Comparison of ENCODE assay signal across 10 mouse cellular contexts in genomic region chr7:28358431-28358830, GRCm38 (mm10). TPM values are rescaled to one million over a fixed set of nuclear protein-coding genes. Genes with fewer than 3 reads are reported as not detected.
A peak's percentile ranks its signal among the peaks of the same experiment; 100 is the strongest.
DNase-seq lines count a peak whose midpoint lies in the region; ATAC-seq and TF ChIP-seq lines count a peak whose summit lies in the region.
"Had no signal": no experiment of that assay in that cellular context is flagged by ENCODE, and none has a peak within 500 bp of the region (broad histone marks: within the 10 kb centered on the region; RNA-seq: fewer than 3 reads in every experiment).

No protein-coding gene starts in this region.

- H3K4me1 ChIP-seq in heart, embryonic 12.5 days (replicated peaks) = peaks cover 49% of the 10 kb centered on the region
- peaks cover 13% of the 10 kb centered on the region for H3K4me1 ChIP-seq in lung, postnatal 0 days (ENCODE audit: insufficient read depth, low read depth, low read length)
- H3K4me1 ChIP-seq in liver, postnatal 0 days (ENCODE audit: insufficient read depth) = peaks cover 19% of the 10 kb centered on the region

- no peak for DNase-seq in heart, postnatal 10 days
- DNase-seq in lung, postnatal 0 days (ENCODE audit: low spot score) = no peak
- DNase-seq in lung, postnatal 14 days = no peak
- DNase-seq in liver, postnatal 0 days = no peak
- DNase-seq in left cerebral cortex, adult 9 months (ENCODE audit: low spot score in 2 of 2) = no peak
- no peak for DNase-seq in testis, postnatal 10 days (ENCODE audit: low spot score)
- DNase-seq in adrenal gland, adult 18-20 months (ENCODE audit: low spot score in 2 of 2) = no peak
- DNase-seq: cerebellum, adult 9-11 months had no signal

- no peaks in the 10 kb centered on the region for H3K27me3 ChIP-seq in heart, embryonic 12.5 days (replicated peaks)
- no peaks in the 10 kb centered on the region for H3K27me3 ChIP-seq in lung, postnatal 0 days (replicated peaks; ENCODE audit: insufficient read depth, low read length)
- no peaks in the 10 kb centered on the region for H3K27me3 ChIP-seq in liver, postnatal 0 days (ENCODE audit: insufficient read depth, low read length)

- no peaks in the 10 kb centered on the region for H3K9me3 ChIP-seq in heart, embryonic 12.5 days (replicated peaks)
- H3K9me3 ChIP-seq in lung, postnatal 0 days (ENCODE audit: low read length) = no peaks in the 10 kb centered on the region
- H3K9me3 ChIP-seq in liver, postnatal 0 days (ENCODE audit: low read length) = no peaks in the 10 kb centered on the region

- H3K9ac ChIP-seq in heart, embryonic 12.5 days = peak overlapping the region; percentile 53; the same call in 1 of the 2 replicates
- H3K9ac ChIP-seq in lung, postnatal 0 days (replicated peaks; ENCODE audit: low read depth) = no peak overlapping the region
- H3K9ac ChIP-seq in liver, postnatal 0 days (replicated peaks) = no peak overlapping the region

- WGBS in heart, embryonic 12.5 days = 51% methylated on average over 7 of the region's 7 CpGs
- 53% methylated on average over 7 of the region's 7 CpGs for WGBS in lung, postnatal 0 days
- WGBS in liver, postnatal 0 days (ENCODE audit: insufficient replicate concordance) = 67% methylated on average over 7 of the region's 7 CpGs

- H3K27ac ChIP-seq in heart, embryonic 12.5 days (ENCODE audit: poor library complexity, severe bottlenecking) = peak overlapping the region; percentile 90
- H3K27ac ChIP-seq in lung, postnatal 0 days (ENCODE audit: low read length) = peak overlapping the region; percentile 83
- peak overlapping the region; percentile 78 for H3K27ac ChIP-seq in liver, postnatal 0 days (ENCODE audit: low read depth)

- peak overlapping the region; percentile 39 for H3K4me2 ChIP-seq in heart, embryonic 12.5 days
- no peak overlapping the region for H3K4me2 ChIP-seq in lung, postnatal 0 days (replicated peaks; ENCODE audit: low read depth, low read length)
- H3K4me2 ChIP-seq in liver, postnatal 0 days (ENCODE audit: low read depth, low read length) = no peak overlapping the region

- intact Hi-C loops in heart, postnatal 10 days (cut with DNase I) = no loop called here

- no peak for TF ChIP-seq EP300 in lung, postnatal 0 days (IDR thresholded peaks at IDR 0.05)
- no peak for TF ChIP-seq EP300 in liver, postnatal 0 days (IDR thresholded peaks at IDR 0.05; ENCODE audit: low read depth)

- ATAC-seq in heart, embryonic 12.5 days (ENCODE audit: insufficient number of reproducible peaks, low FRiP score) = no peak; the same call in 1 of the 2 replicates
- no peak; the same call in 1 of the 2 replicates for ATAC-seq in lung, postnatal 0 days
- ATAC-seq in liver, postnatal 0 days = no peak
- ATAC-seq: activated CD4-positive, CD25-positive, alpha-beta regulatory T cell, adult 4 months had no signal

- peaks cover 61% of the 10 kb centered on the region for H3K36me3 ChIP-seq in heart, embryonic 12.5 days
- peaks cover 28% of the 10 kb centered on the region for H3K36me3 ChIP-seq in lung, postnatal 0 days (ENCODE audit: insufficient read depth, low read length)
- peaks cover 24% of the 10 kb centered on the region for H3K36me3 ChIP-seq in liver, postnatal 0 days (replicated peaks; ENCODE audit: insufficient read depth, low read length)

- TF ChIP-seq CTCF in lung, postnatal 0 days (IDR thresholded peaks at IDR 0.05) = no peak
- TF ChIP-seq CTCF in liver, postnatal 0 days (IDR thresholded peaks at IDR 0.05; ENCODE audit: low read depth) = no peak

- H3K4me3 ChIP-seq in heart, embryonic 12.5 days = no peak overlapping the region
- no peak overlapping the region for H3K4me3 ChIP-seq in lung, postnatal 0 days (ENCODE audit: low read depth, low read length)
- no peak overlapping the region for H3K4me3 ChIP-seq in liver, postnatal 0 days (ENCODE audit: low read depth, low read length)

RNA-seq across cellular contexts. Expression of gene Rps16, which starts 8.0 kb away (rescaled TPM):
- polyA plus RNA-seq in heart, embryonic 12.5 days (2016; fragmentation: Nextera tagmentation; extraction: Ambion mirVana) = 629 and 630 TPM in 2 replicates
- total RNA-seq in heart, postnatal 10 days (2021) = 100 to 1,000 TPM; 768 to 852 TPM
- 623 and 695 TPM in 2 replicates for polyA plus RNA-seq in lung, postnatal 0 days (2015; fragmentation: Nextera tagmentation; extraction: Ambion mirVana)
- polyA plus RNA-seq in liver, postnatal 0 days (2015; fragmentation: Nextera tagmentation; extraction: Ambion mirVana) = 653 and 673 TPM in 2 replicates
- 100 to 1,000 TPM; 983 to 986 TPM for total RNA-seq in adrenal gland, adult 18-20 months (2021)

RNA-seq across cellular contexts. Expression of gene Plekhg2, which starts 14.0 kb away (rescaled TPM):
- polyA plus RNA-seq in heart, embryonic 12.5 days (2016; fragmentation: Nextera tagmentation; extraction: Ambion mirVana) = 58.0 and 65.3 TPM in 2 replicates
- 10 to 100 TPM; 36.0 to 42.3 TPM for total RNA-seq in heart, postnatal 10 days (2021)
- 22.4 and 26.7 TPM in 2 replicates for polyA plus RNA-seq in lung, postnatal 0 days (2015; fragmentation: Nextera tagmentation; extraction: Ambion mirVana)
- 2.8 and 3.9 TPM in 2 replicates for polyA plus RNA-seq in liver, postnatal 0 days (2015; fragmentation: Nextera tagmentation; extraction: Ambion mirVana)
- 10 to 100 TPM; 14.4 to 22.2 TPM for total RNA-seq in adrenal gland, adult 18-20 months (2021)

RNA-seq across cellular contexts. Expression of gene Supt5, which starts 19.9 kb away (rescaled TPM):
- 73.4 and 76.7 TPM in 2 replicates for polyA plus RNA-seq in heart, embryonic 12.5 days (2016; fragmentation: Nextera tagmentation; extraction: Ambion mirVana)
- 10 to 100 TPM; 60.7 to 61.1 TPM for total RNA-seq in heart, postnatal 10 days (2021)
- polyA plus RNA-seq in lung, postnatal 0 days (2015; fragmentation: Nextera tagmentation; extraction: Ambion mirVana) = 39.7 and 41.0 TPM in 2 replicates
- 18.7 and 21.0 TPM in 2 replicates for polyA plus RNA-seq in liver, postnatal 0 days (2015; fragmentation: Nextera tagmentation; extraction: Ambion mirVana)
- 100 to 1,000 TPM; 143 to 193 TPM for total RNA-seq in adrenal gland, adult 18-20 months (2021)

RNA-seq across cellular contexts. Expression of gene Zfp36, which starts 21.6 kb away (rescaled TPM):
- polyA plus RNA-seq in heart, embryonic 12.5 days (2016; fragmentation: Nextera tagmentation; extraction: Ambion mirVana) = 15.9 and 16.5 TPM in 2 replicates
- 10 to 100 TPM; 12.7 to 15.8 TPM for total RNA-seq in heart, postnatal 10 days (2021)
- 48.3 and 55.7 TPM in 2 replicates for polyA plus RNA-seq in lung, postnatal 0 days (2015; fragmentation: Nextera tagmentation; extraction: Ambion mirVana)
- 13.5 and 21.1 TPM in 2 replicates for polyA plus RNA-seq in liver, postnatal 0 days (2015; fragmentation: Nextera tagmentation; extraction: Ambion mirVana)
- 10 to 100 TPM; 15.5 to 16.5 TPM for total RNA-seq in adrenal gland, adult 18-20 months (2021)

RNA-seq across cellular contexts. Expression of gene Med29, which starts 34.1 kb away (rescaled TPM):
- polyA plus RNA-seq in heart, embryonic 12.5 days (2016; fragmentation: Nextera tagmentation; extraction: Ambion mirVana) = 45.4 and 46.5 TPM in 2 replicates
- 10 to 100 TPM; 20.7 to 22.6 TPM for total RNA-seq in heart, postnatal 10 days (2021)
- polyA plus RNA-seq in lung, postnatal 0 days (2015; fragmentation: Nextera tagmentation; extraction: Ambion mirVana) = 29.9 and 30.2 TPM in 2 replicates
- polyA plus RNA-seq in liver, postnatal 0 days (2015; fragmentation: Nextera tagmentation; extraction: Ambion mirVana) = 18.0 and 18.6 TPM in 2 replicates
- 10 to 100 TPM; 36.9 to 37.0 TPM for total RNA-seq in adrenal gland, adult 18-20 months (2021)
